Mouse (Mus musculus) embryonic facial prominence, embryonic 10.5 days (tissue): Measurements from ENCODE around the gene St6galnac3. TPM values are rescaled to one million over a fixed set of nuclear protein-coding genes. Genes with fewer than 3 reads are reported as not detected.
A peak's percentile ranks its signal among the peaks of the same experiment; 100 is the strongest.

Experiments
- DNase-seq: peaks from one replicate; pipeline ENCODE4 v3.0.0-alpha.2; 2017; ENCODE audit warnings: low spot score
- H3K27ac ChIP-seq: fragments of 300-500 bp; sonication (generic); replicated peaks from 2 replicates; pipeline ENCODE4 v1.5.1; 2016; ENCODE audit warnings: mild to moderate bottlenecking
- H3K27me3 ChIP-seq: fragments of 300-500 bp; sonication (generic); replicated peaks from 2 replicates; pipeline ENCODE4 v1.6.1; 2016; ENCODE audit warnings: low read depth, mild to moderate bottlenecking; ENCODE audit not compliant: poor library complexity, severe bottlenecking
- H3K36me3 ChIP-seq: fragments of 300-500 bp; sonication (generic); replicated peaks from 2 replicates; pipeline ENCODE4 v1.6.1; 2016; ENCODE audit warnings: mild to moderate bottlenecking, moderate library complexity
- H3K4me1 ChIP-seq: fragments of 300-500 bp; sonication (generic); 2 replicates; pipeline ENCODE4 v1.6.1; 2016
- H3K4me3 ChIP-seq: fragments of 300-500 bp; sonication (generic); 2 replicates; pipeline ENCODE4 v1.5.1; 2016; ENCODE audit warnings: mild to moderate bottlenecking, moderate library complexity
- H3K9me3 ChIP-seq: fragments of 300-500 bp; sonication (generic); 2 replicates; pipeline ENCODE4 v1.6.1; 2016; ENCODE audit warnings: mild to moderate bottlenecking
- WGBS: fragments of 180-500 bp; shearing (Covaris S2); methylation state at CpG from one replicate; pipeline ENCODE4 v1.1.7; 2016; 5-methylcytosine and 5-hydroxymethylcytosine counted together
- polyA plus RNA-seq: library from polyadenylated mRNA; unstranded; fragments of >200 nt; fragmentation: Nextera tagmentation; extraction: Ambion mirVana; gene quantifications from 2 replicates; pipeline ENCODE4 v1.2.1, GENCODE M21; 2016

St6galnac3 gene
- polyA plus RNA-seq, 1 experiment from 2014 or later: 54.1 TPM

- Histone ChIP-seq H3K4me1 (peaks cover 15% of the 10 kb centered on the region), H3K27ac (no peak overlapping the region), H3K4me3 (no peak overlapping the region), H3K9me3 (no peaks in the 10 kb centered on the region; the same call in 1 of the 2 replicates), H3K36me3 (no peaks in the 10 kb centered on the region), H3K27me3 (no peaks in the 10 kb centered on the region)
- no peak for DNase-seq
- 89% methylated on average over 16 of the region's 16 CpGs for WGBS
Observed at GRCm38 (mm10) chr3:153353313-153354103, 371.5 kb downstream of the St6galnac3 start.

- H3K27ac ChIP-seq: no peak overlapping the region
- peak; percentile 24 for DNase-seq
Observed at GRCm38 (mm10) chr3:153349981-153350380, 375.0 kb downstream of the St6galnac3 start.

GRCm38 (mm10) chr3:153348797-153349465 is 376.0 kb downstream of the St6galnac3 start:
- DNase-seq: no peak
- Histone ChIP-seq H3K4me3 (no peak overlapping the region), H3K4me1 (peaks cover 8% of the 10 kb centered on the region), H3K36me3 (no peaks in the 10 kb centered on the region), H3K27ac (no peak overlapping the region), H3K9me3 (no peaks in the 10 kb centered on the region; the same call in 1 of the 2 replicates), H3K27me3 (no peaks in the 10 kb centered on the region)
- WGBS: 93% methylated on average over 9 of the region's 9 CpGs

More at GRCm38 (mm10) chr3:153349981-153350380, 375.0 kb downstream of the St6galnac3 start:
- WGBS: 78% methylated on average over 10 of the region's 10 CpGs
- no peaks in the 10 kb centered on the region for H3K36me3 ChIP-seq
- no peaks in the 10 kb centered on the region for H3K27me3 ChIP-seq
- H3K4me1 ChIP-seq: peaks cover 8% of the 10 kb centered on the region
- H3K4me3 ChIP-seq: no peak overlapping the region
- H3K9me3 ChIP-seq: no peaks in the 10 kb centered on the region; the same call in 1 of the 2 replicates

DNA sequence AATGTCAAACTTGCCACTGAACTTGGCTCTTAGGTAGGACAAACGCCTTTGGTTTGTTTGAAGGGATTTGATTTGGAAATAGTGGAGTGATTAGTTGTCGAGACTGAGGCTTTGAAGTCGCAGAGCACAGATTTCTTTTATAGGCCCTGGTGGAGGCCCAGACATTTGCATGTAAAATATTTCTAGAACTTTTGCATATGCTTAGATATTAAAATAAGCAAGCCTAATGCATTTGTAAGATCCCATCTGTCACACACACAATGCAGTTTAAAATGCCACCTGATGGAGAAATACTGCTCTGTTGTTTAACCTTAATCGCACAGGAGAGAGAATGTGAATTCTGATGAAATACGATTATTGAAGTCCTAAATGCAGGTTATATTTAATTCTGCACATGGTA is 380.0 kb downstream of the St6galnac3 start:
- DNase-seq: no peak
- Histone ChIP-seq H3K36me3 (no peaks in the 10 kb centered on the region), H3K4me3 (no peak overlapping the region), H3K27me3 (no peaks in the 10 kb centered on the region), H3K4me1 (peaks cover 1% of the 10 kb centered on the region; the same call in 1 of the 2 replicates), H3K27ac (no peak overlapping the region), H3K9me3 (no peaks in the 10 kb centered on the region; the same call in 1 of the 2 replicates)
- WGBS: 90% methylated on average over 5 of the region's 5 CpGs

DNA sequence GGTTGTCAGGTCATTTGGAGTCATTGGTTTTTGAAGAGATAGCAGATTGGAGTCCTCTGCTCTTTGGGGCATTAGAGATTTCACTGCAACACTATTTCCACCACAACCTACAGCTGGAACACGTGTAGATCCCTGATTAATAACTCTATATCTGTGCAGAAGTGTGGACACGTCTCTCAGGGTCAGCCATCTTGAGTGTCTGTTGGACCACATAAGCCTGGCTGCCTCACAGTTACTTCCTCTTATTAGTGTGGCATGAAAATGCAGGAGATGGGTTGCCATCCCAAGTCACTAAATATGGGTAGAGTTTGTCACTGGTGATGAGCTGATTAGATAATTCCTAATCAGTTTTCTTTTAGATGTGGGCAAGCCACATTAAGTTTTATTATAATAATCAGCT is 385.0 kb downstream of the St6galnac3 start:
- no peak overlapping the region for H3K4me3 ChIP-seq
- H3K27ac ChIP-seq: no peak overlapping the region
- no peak for DNase-seq
- WGBS: 80% methylated on average over 2 of the region's 2 CpGs
- H3K9me3 ChIP-seq: no peaks in the 10 kb centered on the region
- H3K36me3 ChIP-seq: no peaks in the 10 kb centered on the region
- H3K27me3 ChIP-seq: no peaks in the 10 kb centered on the region
- no peaks in the 10 kb centered on the region for H3K4me1 ChIP-seq

DNA sequence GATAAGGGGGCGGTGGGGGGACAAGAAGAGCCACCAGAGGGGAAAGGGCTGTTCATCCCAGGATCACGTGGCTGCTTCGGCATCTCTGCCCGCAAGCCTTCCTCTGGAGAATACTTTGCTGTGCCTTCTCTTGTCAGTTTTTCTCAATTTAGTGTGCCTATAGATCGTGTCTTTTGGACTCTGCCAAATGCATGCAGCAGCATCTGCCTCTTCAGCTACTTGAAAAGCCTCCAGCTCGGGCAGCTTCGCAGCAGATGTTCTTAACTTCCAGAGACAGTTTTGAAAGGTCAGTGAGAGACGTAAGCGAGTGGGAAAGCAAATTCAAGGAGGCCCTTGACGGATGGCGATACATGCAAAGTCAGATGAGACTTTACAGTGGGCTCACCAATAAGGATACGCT is 385.9 kb downstream of the St6galnac3 start:
- 86% methylated on average over 12 of the region's 12 CpGs for WGBS
- no peak for DNase-seq

DNA sequence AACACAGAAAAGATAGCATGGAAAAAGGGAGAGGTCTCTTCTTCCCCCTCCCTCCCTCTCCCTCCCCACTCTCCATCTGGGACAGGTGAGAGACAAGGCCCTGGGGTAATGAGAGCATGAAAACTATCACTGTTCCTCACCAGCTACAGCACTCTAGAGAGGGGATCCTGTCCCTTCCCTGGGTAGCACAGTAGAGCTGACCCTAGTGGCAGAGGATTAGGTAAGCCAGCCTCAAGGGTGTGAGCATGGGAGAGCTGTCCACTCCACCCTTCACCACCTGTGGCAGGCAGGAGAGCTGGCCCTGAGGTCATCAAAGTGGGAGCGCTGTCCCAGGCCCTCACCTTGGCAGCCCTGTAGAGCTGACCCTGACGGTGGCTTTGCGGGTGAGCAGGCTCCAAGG is 387.2 kb downstream of the St6galnac3 start:
- WGBS: 87% methylated on average over 3 of the region's 3 CpGs
- no peak for DNase-seq
- no peaks in the 10 kb centered on the region for H3K27me3 ChIP-seq
- no peaks in the 10 kb centered on the region for H3K4me1 ChIP-seq
- H3K4me3 ChIP-seq: no peak overlapping the region
- H3K36me3 ChIP-seq: no peaks in the 10 kb centered on the region
- H3K9me3 ChIP-seq: no peaks in the 10 kb centered on the region
- H3K27ac ChIP-seq: 0 out of 2 replicates have a peak overlapping the region, but pooled peaks have one; percentile 4

More for the DNA sequence above, 385.9 kb downstream of the St6galnac3 start:
- Histone ChIP-seq H3K9me3 (no peaks in the 10 kb centered on the region), H3K27ac (no peak overlapping the region), H3K4me1 (no peaks in the 10 kb centered on the region), H3K27me3 (no peaks in the 10 kb centered on the region), H3K4me3 (no peak overlapping the region), H3K36me3 (no peaks in the 10 kb centered on the region)

DNA sequence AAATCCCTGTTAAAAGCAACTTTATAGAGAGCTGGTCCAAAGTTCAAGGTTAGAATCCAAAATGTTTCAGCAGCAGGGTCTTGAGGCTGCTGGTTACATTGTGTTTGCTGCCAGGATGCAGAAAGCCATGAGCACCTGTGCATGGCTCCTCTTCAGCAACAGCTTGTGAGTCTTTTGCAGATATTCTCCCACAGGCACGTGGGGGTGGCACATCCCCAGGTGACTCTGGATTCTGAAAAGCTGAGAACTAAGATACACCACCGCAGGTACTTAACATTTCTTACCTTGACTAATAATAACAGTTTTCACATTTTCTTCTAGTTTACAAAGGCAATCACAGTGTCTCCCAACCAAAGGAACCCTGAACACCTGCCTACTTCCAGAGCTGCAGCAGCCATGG is 387.8 kb downstream of the St6galnac3 start:
- WGBS: 90% methylated on average over 2 of the region's 2 CpGs
- DNase-seq: no peak

DNA sequence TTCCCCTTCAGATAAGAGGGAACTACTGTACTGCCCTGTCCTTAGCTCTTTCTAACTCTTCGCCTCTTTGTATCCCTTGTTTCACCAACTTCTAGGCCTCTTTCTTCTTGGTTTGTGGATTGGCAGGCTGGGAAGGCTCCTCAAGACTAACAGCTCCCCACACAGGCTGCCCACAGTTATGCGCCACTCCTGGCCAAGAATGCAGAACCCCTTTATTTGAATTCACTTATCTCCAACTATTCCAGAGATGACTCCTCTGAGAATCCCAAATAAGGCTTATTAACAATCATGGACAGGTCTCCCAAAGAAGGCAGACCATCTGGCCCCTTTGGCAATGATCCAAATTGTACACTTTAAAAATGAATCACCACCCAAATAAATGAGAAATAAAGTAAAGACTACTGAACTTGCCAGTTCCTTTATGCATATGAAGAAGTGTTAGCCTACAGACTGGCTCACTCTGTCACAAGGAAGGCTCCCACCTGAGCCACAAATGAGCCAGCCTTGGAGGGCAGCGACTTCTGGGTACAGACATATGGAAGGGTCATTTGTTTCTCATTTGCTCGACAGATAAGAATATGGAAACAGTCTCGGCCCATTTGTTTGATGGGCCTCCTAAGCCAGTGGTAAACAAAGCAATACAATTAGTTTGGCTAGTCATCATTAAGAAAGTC is 390.7 kb downstream of the St6galnac3 start:
- Histone ChIP-seq H3K4me1 (no peaks in the 10 kb centered on the region), H3K36me3 (no peaks in the 10 kb centered on the region), H3K4me3 (no peak overlapping the region), H3K27me3 (no peaks in the 10 kb centered on the region), H3K9me3 (no peaks in the 10 kb centered on the region), H3K27ac (no peak overlapping the region)
- DNase-seq: no peak
- 71% methylated on average over 5 of the region's 5 CpGs for WGBS

More for the DNA sequence above, 387.8 kb downstream of the St6galnac3 start:
- no peaks in the 10 kb centered on the region for H3K36me3 ChIP-seq
- no peaks in the 10 kb centered on the region for H3K4me1 ChIP-seq
- H3K27ac ChIP-seq: no peak overlapping the region
- H3K9me3 ChIP-seq: no peaks in the 10 kb centered on the region
- H3K4me3 ChIP-seq: no peak overlapping the region
- no peaks in the 10 kb centered on the region for H3K27me3 ChIP-seq

GRCm38 (mm10) chr3:153324307-153324706 is 400.7 kb downstream of the St6galnac3 start:
- WGBS: 82% methylated on average over 3 of the region's 3 CpGs
- peaks cover 10% of the 10 kb centered on the region for H3K4me1 ChIP-seq
- H3K9me3 ChIP-seq: no peaks in the 10 kb centered on the region

GRCm38 (mm10) chr3:153323446-153323845 is 401.5 kb downstream of the St6galnac3 start:
- H3K27ac ChIP-seq: no peak overlapping the region
- 81% methylated on average over 8 of the region's 8 CpGs for WGBS
- no peak for DNase-seq

More at GRCm38 (mm10) chr3:153324307-153324706, 400.7 kb downstream of the St6galnac3 start:
- H3K27ac ChIP-seq: no peak overlapping the region
- no peaks in the 10 kb centered on the region for H3K27me3 ChIP-seq
- H3K36me3 ChIP-seq: no peaks in the 10 kb centered on the region
- no peak overlapping the region for H3K4me3 ChIP-seq
- DNase-seq: no peak

DNA sequence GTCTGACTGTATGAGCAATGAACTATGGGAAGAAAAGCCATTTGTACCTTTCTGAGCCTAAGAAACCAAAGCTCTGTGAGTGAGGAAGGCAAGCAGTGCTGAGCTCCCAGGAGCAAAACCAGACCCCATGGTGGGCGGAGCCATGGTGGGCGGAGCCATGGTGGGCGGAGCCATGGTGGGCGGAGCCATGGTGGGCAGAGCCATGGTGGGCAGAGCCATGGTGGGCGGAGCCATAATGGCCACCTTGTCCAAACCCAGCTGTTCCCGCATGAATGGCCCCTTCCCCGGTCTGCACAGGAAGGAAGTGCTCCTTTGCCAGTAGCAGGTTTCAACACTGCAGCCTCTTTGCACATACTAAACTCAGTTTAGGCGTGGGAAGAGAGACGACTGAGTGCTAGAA is 411.4 kb downstream of the St6galnac3 start:
- Histone ChIP-seq H3K4me1 (0 out of 2 replicates have a peak, but pooled peaks cover 3% of the 10 kb centered on the region), H3K27ac (no peak overlapping the region), H3K4me3 (no peak overlapping the region), H3K27me3 (no peaks in the 10 kb centered on the region), H3K9me3 (no peaks in the 10 kb centered on the region), H3K36me3 (peaks cover 3% of the 10 kb centered on the region; the same call in 1 of the 2 replicates)
- WGBS: 79% methylated on average over 9 of the region's 9 CpGs
- DNase-seq: no peak

More at GRCm38 (mm10) chr3:153323446-153323845, 401.5 kb downstream of the St6galnac3 start:
- Histone ChIP-seq H3K9me3 (no peaks in the 10 kb centered on the region), H3K4me3 (no peak overlapping the region), H3K27me3 (no peaks in the 10 kb centered on the region), H3K36me3 (no peaks in the 10 kb centered on the region), H3K4me1 (peaks cover 10% of the 10 kb centered on the region)
